Mouse (Mus musculus): Measurements from ENCODE around the gene Ifitm5. TPM values are rescaled to one million over a fixed set of nuclear protein-coding genes. Genes with fewer than 3 reads are reported as not detected.
"Not testable (repeated sequence)": the region's sequence is repeated elsewhere in the genome, so short reads cannot be mapped to it uniquely, and the experiment has no call there.

Ifitm5 gene
- polyA plus RNA-seq, 1 experiment = 1.9 TPM

DNA sequence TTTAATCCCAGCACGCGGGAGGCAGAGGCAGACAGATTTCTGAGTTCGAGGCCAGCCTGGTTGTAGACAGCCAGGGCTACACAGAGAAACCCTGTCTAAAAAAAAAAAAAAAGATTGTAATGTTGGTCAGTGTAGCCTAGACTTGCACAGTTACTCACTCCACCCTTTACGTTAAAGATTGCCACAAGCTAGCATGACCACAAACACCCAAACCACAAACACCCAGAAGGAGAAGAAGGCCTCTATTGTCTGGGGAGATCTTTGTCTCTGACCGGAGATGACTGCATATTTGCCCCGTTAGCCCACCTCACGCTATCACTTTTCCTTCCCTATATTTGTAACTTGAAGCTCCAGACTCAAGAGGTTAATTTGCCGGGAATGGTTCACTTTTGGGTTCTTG is 31.6 kb upstream of the Ifitm5 start:
- peaks cover 21% of the 10 kb centered on the region for H3K4me1 ChIP-seq (ENCODE audit: control insufficient read depth, insufficient read depth, low read length)
- no peak overlapping the region for H3K27ac ChIP-seq (ENCODE audit: insufficient read depth, low read depth, low read length)
- H3K4me3 ChIP-seq (ENCODE audit: insufficient read depth, low read length) = no peak overlapping the region
- TF ChIP-seq POLR2A (IDR thresholded peaks at IDR 0.05; ENCODE audit: borderline replicate concordance, low read depth, low read length) = no peak
- TF ChIP-seq CTCF (IDR thresholded peaks at IDR 0.05; ENCODE audit: low read depth, low read length) = no peak

- peaks cover 23% of the 10 kb centered on the region for H3K4me1 ChIP-seq (ENCODE audit: control insufficient read depth, insufficient read depth, low read length)
- H3K4me3 ChIP-seq (ENCODE audit: insufficient read depth, low read length); H3K27ac ChIP-seq (ENCODE audit: insufficient read depth, low read depth, low read length): not testable (repeated sequence)
Measured at GRCm38 (mm10) chr7:140976720-140977119, 26.6 kb upstream of the Ifitm5 start.

GRCm38 (mm10) chr7:140975465-140975864 is 25.4 kb upstream of the Ifitm5 start:
- no peak for TF ChIP-seq POLR2A (IDR thresholded peaks at IDR 0.05; ENCODE audit: borderline replicate concordance, low read depth, low read length)
- TF ChIP-seq CTCF (IDR thresholded peaks at IDR 0.05; ENCODE audit: low read depth, low read length) = no peak
- Histone ChIP-seq H3K27ac (ENCODE audit: insufficient read depth, low read depth, low read length) (no peak overlapping the region), H3K4me3 (ENCODE audit: insufficient read depth, low read length) (no peak overlapping the region), H3K4me1 (ENCODE audit: control insufficient read depth, insufficient read depth, low read length) (peaks cover 28% of the 10 kb centered on the region)

DNA sequence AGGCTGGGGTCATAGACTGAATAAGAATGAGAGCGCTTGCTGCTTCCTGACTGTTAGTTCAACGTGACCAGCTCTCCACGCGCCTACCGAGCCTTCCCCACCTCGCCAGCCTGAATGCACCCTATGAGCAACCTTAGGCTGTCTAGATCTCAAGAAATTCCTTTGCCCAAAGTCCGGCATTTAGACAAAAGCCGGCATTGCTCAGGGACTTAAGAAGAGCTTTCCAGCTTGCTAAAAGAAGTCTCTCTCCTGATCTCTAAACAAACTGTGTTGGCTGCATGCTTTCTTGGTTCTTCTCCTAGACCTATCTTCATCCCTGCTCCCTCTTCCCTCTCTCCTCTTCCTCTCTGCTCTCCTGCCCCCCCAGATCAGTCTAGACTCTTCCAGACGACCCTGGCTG is 24.8 kb upstream of the Ifitm5 start:
- H3K27ac ChIP-seq (ENCODE audit: insufficient read depth, low read depth, low read length) = no peak overlapping the region
- peaks cover 25% of the 10 kb centered on the region for H3K4me1 ChIP-seq (ENCODE audit: control insufficient read depth, insufficient read depth, low read length)
- no peak for TF ChIP-seq CTCF (IDR thresholded peaks at IDR 0.05; ENCODE audit: low read depth, low read length)
- TF ChIP-seq POLR2A (IDR thresholded peaks at IDR 0.05; ENCODE audit: borderline replicate concordance, low read depth, low read length) = no peak
- H3K4me3 ChIP-seq (ENCODE audit: insufficient read depth, low read length) = no peak overlapping the region

DNA sequence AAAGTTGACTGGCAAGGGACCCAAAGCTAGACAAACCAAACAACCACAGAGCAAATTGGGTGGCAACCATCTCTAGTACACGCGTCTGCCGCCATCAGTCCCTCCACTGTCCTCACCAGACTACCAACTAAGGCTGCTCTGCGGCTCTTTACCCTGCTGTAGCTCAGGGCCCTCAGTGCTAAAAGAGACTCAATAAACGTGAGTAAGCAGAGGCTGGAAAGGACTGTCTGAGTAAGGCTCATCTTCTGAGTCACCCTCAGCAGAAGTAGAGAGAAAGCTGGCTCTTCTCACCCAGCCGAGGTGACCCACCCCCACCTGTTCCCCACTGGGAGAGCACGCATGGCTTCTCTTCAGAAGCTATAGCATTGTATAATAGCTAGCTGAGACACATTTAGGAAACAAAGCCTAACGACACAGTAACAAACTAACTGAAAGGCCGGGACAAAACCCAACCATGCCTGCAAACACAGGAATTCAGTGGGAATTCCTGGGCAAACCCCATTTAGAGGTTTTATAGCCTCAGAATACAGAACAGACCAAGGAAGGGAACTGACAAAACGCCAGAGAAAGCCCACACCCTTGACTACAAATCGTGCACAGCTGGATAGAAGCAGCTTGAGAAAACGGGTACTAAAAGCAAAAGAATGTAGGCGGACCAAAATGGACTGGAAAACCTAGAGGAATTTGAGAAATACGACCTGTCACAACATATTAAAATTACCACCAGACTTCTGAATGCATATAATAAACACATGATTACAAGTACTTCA is 23.5 kb upstream of the Ifitm5 start:
- no peak overlapping the region for H3K4me3 ChIP-seq (ENCODE audit: insufficient read depth, low read length)
- H3K27ac ChIP-seq (ENCODE audit: insufficient read depth, low read depth, low read length) = no peak overlapping the region
- peaks cover 25% of the 10 kb centered on the region for H3K4me1 ChIP-seq (ENCODE audit: control insufficient read depth, insufficient read depth, low read length)
- TF ChIP-seq POLR2A (IDR thresholded peaks at IDR 0.05; ENCODE audit: borderline replicate concordance, low read depth, low read length) = no peak
- TF ChIP-seq CTCF (IDR thresholded peaks at IDR 0.05; ENCODE audit: low read depth, low read length) = no peak

- Histone ChIP-seq H3K27ac (ENCODE audit: insufficient read depth, low read depth, low read length) (no peak overlapping the region), H3K4me3 (ENCODE audit: insufficient read depth, low read length) (no peak overlapping the region), H3K4me1 (ENCODE audit: control insufficient read depth, insufficient read depth, low read length) (peaks cover 20% of the 10 kb centered on the region)
- TF ChIP-seq CTCF (IDR thresholded peaks at IDR 0.05; ENCODE audit: low read depth, low read length) = no peak
- no peak for TF ChIP-seq POLR2A (IDR thresholded peaks at IDR 0.05; ENCODE audit: borderline replicate concordance, low read depth, low read length)
Measured at GRCm38 (mm10) chr7:140971479-140972171, 21.5 kb upstream of the Ifitm5 start.

DNA sequence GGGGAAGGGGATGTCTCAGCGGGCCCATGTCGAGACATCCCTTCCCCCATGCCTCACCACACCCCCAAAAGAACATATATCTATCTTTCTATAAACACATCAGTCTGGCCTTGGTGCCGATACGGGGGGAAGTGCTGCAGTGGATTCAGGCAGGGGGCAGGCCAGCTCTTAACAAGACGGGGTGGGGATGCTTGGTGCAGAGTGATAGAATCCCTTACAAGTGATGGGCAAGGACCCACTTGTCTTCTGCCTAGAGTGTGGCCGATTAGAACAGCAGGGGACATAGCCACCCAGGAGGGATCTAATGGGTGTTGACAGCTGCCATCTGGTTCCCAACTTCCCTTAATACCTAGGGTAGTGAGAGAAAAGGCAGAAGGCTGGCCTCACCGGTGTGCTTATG is 20.8 kb upstream of the Ifitm5 start:
- TF ChIP-seq POLR2A (IDR thresholded peaks at IDR 0.05; ENCODE audit: borderline replicate concordance, low read depth, low read length) (no peak), CTCF (IDR thresholded peaks at IDR 0.05; ENCODE audit: low read depth, low read length) (no peak)
- Histone ChIP-seq H3K4me3 (ENCODE audit: insufficient read depth, low read length) (no peak overlapping the region), H3K4me1 (ENCODE audit: control insufficient read depth, insufficient read depth, low read length) (peaks cover 18% of the 10 kb centered on the region), H3K27ac (ENCODE audit: insufficient read depth, low read depth, low read length) (no peak overlapping the region)

DNA sequence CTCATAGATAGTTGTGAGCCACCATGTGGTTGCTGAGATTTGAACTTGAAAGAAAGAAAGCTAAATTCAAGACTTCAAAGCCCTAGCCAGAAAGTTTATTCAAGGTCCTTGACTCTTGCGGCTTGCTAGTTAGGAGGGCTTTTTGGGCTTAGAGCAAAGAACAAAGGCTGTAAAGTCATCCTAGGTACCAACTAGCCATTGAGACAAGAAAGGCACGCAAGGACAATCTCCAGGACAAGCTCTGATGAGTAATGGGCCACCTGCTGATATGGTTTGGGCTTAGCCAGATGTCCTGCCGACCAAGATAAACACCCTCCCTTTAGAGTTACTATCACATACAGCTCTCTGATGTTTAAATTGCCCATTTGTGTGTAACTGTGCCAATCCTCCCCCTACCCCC is 18.6 kb upstream of the Ifitm5 start:
- peaks cover 18% of the 10 kb centered on the region for H3K4me1 ChIP-seq (ENCODE audit: control insufficient read depth, insufficient read depth, low read length)
- not testable (repeated sequence) for H3K4me3 ChIP-seq (ENCODE audit: insufficient read depth, low read length); H3K27ac ChIP-seq (ENCODE audit: insufficient read depth, low read depth, low read length)

GRCm38 (mm10) chr7:140967862-140968591 is 17.9 kb upstream of the Ifitm5 start:
- Histone ChIP-seq H3K4me1 (ENCODE audit: control insufficient read depth, insufficient read depth, low read length) (peaks cover 14% of the 10 kb centered on the region), H3K4me3 (ENCODE audit: insufficient read depth, low read length) (no peak overlapping the region)

DNA sequence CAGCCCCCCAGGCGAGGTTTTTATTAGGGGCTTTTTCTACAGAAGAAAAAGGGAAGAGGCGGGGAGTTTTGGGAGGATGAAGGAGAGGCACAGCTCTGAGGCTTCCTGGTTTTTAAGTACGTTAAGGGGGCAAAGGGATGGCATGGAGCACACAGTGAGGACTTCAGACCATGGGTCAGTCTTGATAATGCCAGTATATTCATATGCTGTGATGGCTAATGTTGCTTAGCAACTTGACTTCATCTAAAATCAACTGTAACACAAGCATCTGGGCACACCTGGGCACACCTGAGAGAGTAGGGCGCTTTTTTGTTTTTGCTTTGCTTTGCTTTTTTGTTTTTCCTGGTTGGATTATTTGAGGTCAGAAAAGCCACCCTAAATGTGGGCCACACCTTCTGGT is 16.8 kb upstream of the Ifitm5 start, which contains the start of gene Ifitm1:
Gene Ifitm1 (plus strand): TSS at position 301 of the 400 bp plus-strand sequence.
- no peak within 1 kb of the TSS for H3K4me3 ChIP-seq (ENCODE audit: insufficient read depth, low read length)
- no peak within 1 kb of the TSS for H3K27ac ChIP-seq (ENCODE audit: insufficient read depth, low read depth, low read length)
- TF ChIP-seq CTCF (IDR thresholded peaks at IDR 0.05; ENCODE audit: low read depth, low read length) (no peak), POLR2A (IDR thresholded peaks at IDR 0.05; ENCODE audit: borderline replicate concordance, low read depth, low read length) (no peak)
- H3K4me1 ChIP-seq (ENCODE audit: control insufficient read depth, insufficient read depth, low read length) = peaks cover 11% of the 10 kb centered on the region

More at GRCm38 (mm10) chr7:140967862-140968591, 17.9 kb upstream of the Ifitm5 start:
- TF ChIP-seq CTCF (IDR thresholded peaks at IDR 0.05; ENCODE audit: low read depth, low read length) (no peak), POLR2A (IDR thresholded peaks at IDR 0.05; ENCODE audit: borderline replicate concordance, low read depth, low read length) (no peak)
- H3K27ac ChIP-seq (ENCODE audit: insufficient read depth, low read depth, low read length) = no peak overlapping the region

Data from bone marrow macrophage, adult 2 months (primary cell).